In the genomic region with DNA sequence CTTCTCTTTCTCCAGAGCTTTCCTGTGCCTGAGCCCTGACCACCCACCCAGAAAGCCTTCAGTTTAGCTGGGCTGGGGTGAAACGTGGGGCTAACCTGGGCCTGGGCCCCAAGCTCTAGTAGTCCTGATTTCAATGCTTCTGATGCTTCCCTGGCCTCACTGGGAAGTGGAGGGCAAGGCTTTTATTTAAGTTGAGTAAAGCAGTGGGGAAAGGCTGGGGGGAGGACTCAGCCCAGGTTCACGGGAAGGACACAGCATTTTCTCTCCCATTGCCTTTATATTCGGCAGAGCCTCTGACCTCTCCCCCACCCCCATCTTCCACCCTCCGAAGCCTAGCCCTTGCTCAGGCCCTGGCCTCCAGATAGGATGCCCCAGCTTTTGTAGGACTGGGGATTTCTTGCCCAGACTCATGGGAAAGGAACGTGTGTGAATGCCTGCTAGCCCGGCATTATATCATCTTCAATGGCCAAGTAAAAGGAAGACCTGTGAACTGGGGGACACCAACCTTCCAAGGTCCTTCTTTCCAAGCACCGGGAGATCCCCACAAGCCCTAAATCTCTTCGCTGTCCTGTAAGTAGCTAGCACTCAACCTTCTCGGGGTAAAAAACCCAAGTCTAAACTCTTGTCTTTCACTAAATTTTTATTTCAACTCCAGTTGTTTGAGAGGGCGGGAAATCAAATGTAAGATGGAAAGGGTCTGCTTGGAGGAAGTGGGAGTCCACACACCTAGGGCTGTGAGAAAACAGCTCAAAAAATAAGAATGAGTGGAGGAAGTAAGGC, we compare ENCODE assay signal across 15 mouse cellular contexts. TPM values are rescaled to one million over a fixed set of nuclear protein-coding genes. Genes with fewer than 3 reads are reported as not detected.
DNase-seq lines count a peak whose midpoint lies in the region; ATAC-seq lines count a peak whose summit lies in the region.
"Had no signal": no experiment of that assay in that cellular context is flagged by ENCODE, and none has a peak within 500 bp of the region (broad histone marks: within the 10 kb centered on the region; RNA-seq: fewer than 3 reads in every experiment).

No protein-coding gene starts in this region.

- H3K4me3 ChIP-seq in kidney, embryonic 16.5 days (ENCODE audit: low read length), result no peak overlapping the region
- peak overlapping the region; percentile 24 for H3K4me3 ChIP-seq in hindbrain, embryonic 12.5 days
- H3K4me3 ChIP-seq in neural tube, embryonic 12.5 days, result peak overlapping the region; percentile 39
- H3K4me3 ChIP-seq: erythroblast, embryonic 14.5 days; heart, embryonic 13.5 days; limb, embryonic 13.5 days had no signal

- no peak overlapping the region for H3K4me2 ChIP-seq in kidney, embryonic 16.5 days (replicated peaks; ENCODE audit: low read depth, low read length)
- H3K4me2 ChIP-seq in hindbrain, embryonic 12.5 days (replicated peaks), result peak overlapping the region; percentile 50
- H3K4me2 ChIP-seq in neural tube, embryonic 12.5 days (replicated peaks), result peak overlapping the region; percentile 86
- H3K4me2 ChIP-seq: heart, embryonic 13.5 days; limb, embryonic 13.5 days had no signal

- H3K9me3 ChIP-seq in kidney, embryonic 16.5 days (ENCODE audit: low read length), result no peaks in the 10 kb centered on the region
- no peaks in the 10 kb centered on the region for H3K9me3 ChIP-seq in hindbrain, embryonic 12.5 days (replicated peaks)
- H3K9me3 ChIP-seq in neural tube, embryonic 12.5 days, result no peaks in the 10 kb centered on the region
- H3K9me3 ChIP-seq: heart, embryonic 13.5 days; limb, embryonic 13.5 days had no signal

- H3K36me3 ChIP-seq in kidney, embryonic 16.5 days (ENCODE audit: insufficient read depth, low read length), result no peaks in the 10 kb centered on the region
- H3K36me3 ChIP-seq in hindbrain, embryonic 12.5 days, result no peaks in the 10 kb centered on the region
- no peaks in the 10 kb centered on the region for H3K36me3 ChIP-seq in neural tube, embryonic 12.5 days
- H3K36me3 ChIP-seq: heart, embryonic 13.5 days; limb, embryonic 13.5 days had no signal

- ATAC-seq in kidney, embryonic 16.5 days (ENCODE audit: low FRiP score, low TSS enrichment), result no peak
- no peak for ATAC-seq in hindbrain, embryonic 12.5 days (ENCODE audit: low FRiP score)
- no peak for ATAC-seq in neural tube, embryonic 12.5 days (ENCODE audit: low FRiP score, low read depth)
- ATAC-seq: liver, postnatal 0 days; midbrain, embryonic 16.5 days had no signal

- H3K27ac ChIP-seq in kidney, embryonic 16.5 days (ENCODE audit: low read length), result 0 out of 2 replicates have a peak overlapping the region, but pooled peaks have one; percentile 51
- peak overlapping the region; percentile 77 for H3K27ac ChIP-seq in hindbrain, embryonic 12.5 days
- H3K27ac ChIP-seq in neural tube, embryonic 12.5 days, result peak overlapping the region; percentile 77
- H3K27ac ChIP-seq: heart, embryonic 13.5 days; limb, embryonic 13.5 days had no signal

- 0 out of 2 replicates have a peak overlapping the region, but pooled peaks have one; percentile 30 for H3K9ac ChIP-seq in kidney, embryonic 16.5 days (replicated peaks; ENCODE audit: low read length)
- H3K9ac ChIP-seq in hindbrain, embryonic 12.5 days, result peak overlapping the region; percentile 42
- peak overlapping the region; percentile 88 for H3K9ac ChIP-seq in neural tube, embryonic 12.5 days
- H3K9ac ChIP-seq: heart, embryonic 13.5 days; limb, embryonic 13.5 days; liver, postnatal 0 days had no signal

- DNase-seq in kidney, adult 11 months, result no peak
- no peak for DNase-seq in spleen, postnatal 36 days (ENCODE audit: low spot score in 2 of 2)
- no peak for DNase-seq in layer of hippocampus, adult 18-20 months (ENCODE audit: low spot score in 2 of 2)
- DNase-seq in left cerebral cortex, adult 8-10 months (ENCODE audit: low spot score in 2 of 2), result no peak
- DNase-seq: adrenal gland, postnatal 25 days; gastrocnemius, postnatal 25 days; liver, postnatal 0 days; lung, postnatal 36 days had no signal

- peaks cover 76% of the 10 kb centered on the region for H3K4me1 ChIP-seq in kidney, embryonic 16.5 days (ENCODE audit: insufficient read depth, low read length)
- peaks cover 4% of the 10 kb centered on the region for H3K4me1 ChIP-seq in hindbrain, embryonic 12.5 days
- H3K4me1 ChIP-seq in neural tube, embryonic 12.5 days, result peaks cover 93% of the 10 kb centered on the region

- WGBS in kidney, embryonic 16.5 days, result 34% methylated on average over 10 of the region's 10 CpGs
- 6% methylated on average over 10 of the region's 10 CpGs for WGBS in hindbrain, embryonic 12.5 days
- 4% methylated on average over 10 of the region's 10 CpGs for WGBS in neural tube, embryonic 12.5 days

- H3K27me3 ChIP-seq in kidney, embryonic 16.5 days (ENCODE audit: insufficient read depth, low read length), result peaks cover 26% of the 10 kb centered on the region
- peaks cover 100% of the 10 kb centered on the region for H3K27me3 ChIP-seq in hindbrain, embryonic 12.5 days
- no peaks in the 10 kb centered on the region for H3K27me3 ChIP-seq in neural tube, embryonic 12.5 days (replicated peaks)

RNA-seq across cellular contexts. Expression of gene Hoxc4, which starts 20.2 kb away (rescaled TPM):
- polyA plus RNA-seq in kidney, embryonic 16.5 days (2015; fragmentation: Nextera tagmentation; extraction: Ambion mirVana), result 6.9 and 8.6 TPM in 2 replicates
- 34.5 and 59.6 TPM in 2 replicates for polyA plus RNA-seq in hindbrain, embryonic 12.5 days (2016; fragmentation: Nextera tagmentation; extraction: Ambion mirVana)
- 69.5 and 77.4 TPM in 2 replicates for polyA plus RNA-seq in neural tube, embryonic 12.5 days (2016; fragmentation: Nextera tagmentation; extraction: Ambion mirVana)
- total RNA-seq in layer of hippocampus, adult 18-20 months (2021), result not detected
- not detected for total RNA-seq in left cerebral cortex, adult 8-10 months (2022)
- polyA plus RNA-seq: midbrain, embryonic 16.5 days had no signal

RNA-seq across cellular contexts. Expression of gene Hoxc6, which starts 40.8 kb away (rescaled TPM):
- polyA plus RNA-seq in kidney, embryonic 16.5 days (2015; fragmentation: Nextera tagmentation; extraction: Ambion mirVana), result 7.6 and 11.0 TPM in 2 replicates
- 2.1 and 2.3 TPM in 2 replicates for polyA plus RNA-seq in hindbrain, embryonic 12.5 days (2016; fragmentation: Nextera tagmentation; extraction: Ambion mirVana)
- polyA plus RNA-seq in neural tube, embryonic 12.5 days (2016; fragmentation: Nextera tagmentation; extraction: Ambion mirVana), result 68.8 and 77.1 TPM in 2 replicates
- total RNA-seq in layer of hippocampus, adult 18-20 months (2021), result not detected
- total RNA-seq in left cerebral cortex, adult 8-10 months (2022), result not detected
- polyA plus RNA-seq: erythroblast, embryonic 14.5 days; liver, postnatal 0 days; midbrain, embryonic 16.5 days had no signal

RNA-seq across cellular contexts. Expression of gene Hoxc8, which starts 48.5 kb away (rescaled TPM):
- 6.6 and 9.2 TPM in 2 replicates for polyA plus RNA-seq in kidney, embryonic 16.5 days (2015; fragmentation: Nextera tagmentation; extraction: Ambion mirVana)
- not detected in 2 replicates for polyA plus RNA-seq in hindbrain, embryonic 12.5 days (2016; fragmentation: Nextera tagmentation; extraction: Ambion mirVana)
- 44.5 and 65.6 TPM in 2 replicates for polyA plus RNA-seq in neural tube, embryonic 12.5 days (2016; fragmentation: Nextera tagmentation; extraction: Ambion mirVana)
- not detected for total RNA-seq in layer of hippocampus, adult 18-20 months (2021)
- not detected for total RNA-seq in left cerebral cortex, adult 8-10 months (2022)
- polyA plus RNA-seq: erythroblast, embryonic 14.5 days; heart, embryonic 13.5 days; liver, postnatal 0 days; midbrain, embryonic 16.5 days had no signal

Comparison
In these comparisons a context has a peak if more than half of its experiments do, and no peak if none do; other contexts are left out.
1. H3K9ac ChIP-seq: peak in every context shown above with its lines; median percentile 88 in neural tube, embryonic 12.5 days; 42 in hindbrain, embryonic 12.5 days; 30 in kidney, embryonic 16.5 days.